Mouse (Mus musculus): ENCODE measurements at regions not wholly inside any gene's neighbourhood (a gene's known extent, or its start where the extent isn't known, plus 50 kb on each side); places are given as distances from the start of the nearest gene placed in this dataset.

DNA sequence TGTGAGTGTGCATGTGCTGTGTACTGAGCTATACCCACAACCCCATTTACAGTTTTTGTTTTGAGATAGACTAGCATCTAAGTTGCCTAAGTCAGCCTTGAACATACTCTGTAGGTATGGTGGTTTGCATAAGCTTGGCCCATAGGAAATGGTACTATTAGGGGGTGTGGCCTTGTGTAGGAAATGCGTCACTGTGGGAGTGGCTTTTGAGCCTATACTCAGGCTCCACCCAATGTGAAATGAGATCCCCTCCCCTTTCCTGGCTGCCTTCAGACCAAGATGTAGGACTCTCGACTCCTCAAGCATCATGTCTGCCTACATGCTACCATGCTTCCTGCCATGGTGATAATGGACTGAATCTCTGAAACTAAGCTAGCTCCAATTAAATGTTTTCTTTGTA, 109.5 kb upstream of the Frmd6 start:
- Histone ChIP-seq H3K9ac (replicated peaks; ENCODE audit: low read depth, low read length) (no peak overlapping the region), H3K4me3 (ENCODE audit: low read depth, low read length) (no peak overlapping the region), H3K9me3 (replicated peaks; ENCODE audit: control insufficient read depth, low read length) (0 out of 2 replicates have a peak, but pooled peaks cover 3% of the 10 kb centered on the region), H3K4me2 (ENCODE audit: low read depth, low read length) (no peak overlapping the region), H3K36me3 (replicated peaks; ENCODE audit: control insufficient read depth, insufficient read depth, low read length) (no peaks in the 10 kb centered on the region), H3K27me3 (ENCODE audit: control insufficient read depth, insufficient read depth, low read length) (no peaks in the 10 kb centered on the region), H3K4me1 (ENCODE audit: control insufficient read depth, insufficient read depth) (peaks cover 9% of the 10 kb centered on the region; the same call in 1 of the 2 replicates), H3K27ac (ENCODE audit: low read depth) (no peak overlapping the region)
- ATAC-seq (ENCODE audit: insufficient read depth, low read depth) (no peak), DNase-seq (ENCODE audit: low spot score) (no peak)
- 90% methylated on average over 2 of the region's 2 CpGs for WGBS
- no peak for TF ChIP-seq CTCF (IDR thresholded peaks at IDR 0.05; ENCODE audit: low read depth)
- no peak for TF ChIP-seq EP300 (IDR thresholded peaks at IDR 0.05; ENCODE audit: low read depth)

DNA sequence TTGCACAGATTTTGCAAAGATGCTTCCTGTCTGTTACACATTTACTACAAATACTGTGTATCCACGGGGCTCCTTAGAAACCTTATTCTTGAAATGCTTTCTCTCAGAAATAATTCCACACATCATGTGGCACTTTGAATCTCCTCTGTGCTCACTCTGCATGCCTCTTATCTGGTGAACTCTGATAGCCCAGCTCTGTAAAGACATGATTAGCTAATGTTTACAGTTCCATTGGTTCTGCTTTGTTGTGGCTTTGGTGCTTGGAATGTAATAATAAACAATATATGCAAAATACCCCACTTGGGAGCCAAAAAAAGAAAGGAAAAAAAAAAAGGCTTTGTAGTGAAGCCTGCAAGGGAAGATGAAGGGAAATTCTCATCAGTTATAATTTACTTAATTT, 106.7 kb upstream of the Frmd6 start:
- 18% methylated on average over 1 of the region's 1 CpGs for WGBS
- DNase-seq (ENCODE audit: low spot score) (no peak), ATAC-seq (ENCODE audit: insufficient read depth, low read depth) (no peak)
- Histone ChIP-seq H3K27me3 (ENCODE audit: control insufficient read depth, insufficient read depth, low read length) (no peaks in the 10 kb centered on the region), H3K9ac (replicated peaks; ENCODE audit: low read depth, low read length) (no peak overlapping the region), H3K9me3 (replicated peaks; ENCODE audit: control insufficient read depth, low read length) (0 out of 2 replicates have a peak, but pooled peaks cover 3% of the 10 kb centered on the region), H3K4me2 (ENCODE audit: low read depth, low read length) (no peak overlapping the region), H3K36me3 (replicated peaks; ENCODE audit: control insufficient read depth, insufficient read depth, low read length) (no peaks in the 10 kb centered on the region), H3K27ac (ENCODE audit: low read depth) (no peak overlapping the region), H3K4me1 (ENCODE audit: control insufficient read depth, insufficient read depth) (peaks cover 9% of the 10 kb centered on the region; the same call in 1 of the 2 replicates), H3K4me3 (ENCODE audit: low read depth, low read length) (no peak overlapping the region)
- TF ChIP-seq CTCF (IDR thresholded peaks at IDR 0.05; ENCODE audit: low read depth) (no peak), EP300 (IDR thresholded peaks at IDR 0.05; ENCODE audit: low read depth) (no peak)

DNA sequence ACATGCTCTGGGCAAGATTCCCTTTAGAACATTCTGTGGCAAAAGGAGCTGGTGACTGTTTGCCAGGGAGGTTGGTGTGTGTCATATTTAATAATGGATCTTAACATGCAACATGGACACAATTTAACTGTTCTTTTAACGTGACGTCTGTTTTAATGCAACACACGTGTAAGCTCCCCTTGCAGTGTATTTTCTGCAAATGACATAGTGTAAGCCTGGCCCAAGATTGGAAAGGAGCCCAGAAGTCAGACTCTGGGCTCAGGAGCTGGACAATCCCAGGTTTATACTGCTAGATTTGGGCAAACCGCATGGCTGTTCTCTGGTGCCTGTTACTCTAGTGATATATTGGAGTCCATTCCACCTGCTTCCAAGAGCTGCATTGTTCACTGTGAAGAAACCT, 106.1 kb upstream of the Frmd6 start:
- Histone ChIP-seq H3K27ac (ENCODE audit: low read depth) (no peak overlapping the region), H3K4me2 (ENCODE audit: low read depth, low read length) (no peak overlapping the region), H3K9ac (replicated peaks; ENCODE audit: low read depth, low read length) (no peak overlapping the region), H3K4me3 (ENCODE audit: low read depth, low read length) (no peak overlapping the region), H3K36me3 (replicated peaks; ENCODE audit: control insufficient read depth, insufficient read depth, low read length) (no peaks in the 10 kb centered on the region), H3K27me3 (ENCODE audit: control insufficient read depth, insufficient read depth, low read length) (no peaks in the 10 kb centered on the region), H3K4me1 (ENCODE audit: control insufficient read depth, insufficient read depth) (peaks cover 9% of the 10 kb centered on the region; the same call in 1 of the 2 replicates), H3K9me3 (replicated peaks; ENCODE audit: control insufficient read depth, low read length) (0 out of 2 replicates have a peak, but pooled peaks cover 3% of the 10 kb centered on the region)
- DNase-seq (ENCODE audit: low spot score) (peak; percentile 62), ATAC-seq (ENCODE audit: insufficient read depth, low read depth) (no peak)
- TF ChIP-seq EP300 (IDR thresholded peaks at IDR 0.05; ENCODE audit: low read depth), result no peak
- TF ChIP-seq CTCF (IDR thresholded peaks at IDR 0.05; ENCODE audit: low read depth), result no peak
- 37% methylated on average over 4 of the region's 4 CpGs for WGBS

DNA sequence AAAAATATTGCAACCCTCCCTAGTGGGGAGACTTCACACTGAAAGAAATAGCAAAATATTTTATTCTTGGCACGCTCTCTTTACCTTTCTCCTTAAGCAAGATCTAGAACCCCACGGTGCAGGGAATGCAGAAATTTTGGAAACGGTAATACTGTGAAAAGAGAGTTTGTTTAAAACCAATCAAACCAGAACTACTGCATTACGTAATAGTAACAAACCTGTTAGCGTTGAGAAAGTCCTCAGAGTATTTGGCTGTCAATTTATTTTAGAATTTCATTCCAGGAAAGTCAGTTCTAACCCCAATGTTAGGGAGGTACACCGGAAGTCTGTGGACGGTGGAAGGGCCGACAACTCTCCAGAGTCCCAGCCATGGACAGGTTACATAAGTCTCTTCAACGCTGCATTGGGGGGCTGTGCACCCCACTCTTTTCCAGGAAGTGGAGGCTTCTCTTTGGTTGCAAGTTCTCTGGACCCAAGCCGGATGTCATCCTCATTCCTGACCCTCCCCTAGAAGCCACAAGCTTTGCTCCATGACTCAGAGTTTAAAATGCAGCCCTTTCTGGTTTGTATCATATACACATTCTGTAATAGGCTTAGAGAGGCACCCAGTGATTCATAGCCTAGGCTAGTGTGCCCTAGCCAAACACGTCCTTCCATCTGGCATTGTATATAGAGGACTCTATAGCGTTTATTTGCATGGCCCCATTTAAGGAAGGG, 105.0 kb upstream of the Frmd6 start:
- H3K9ac ChIP-seq (replicated peaks; ENCODE audit: low read depth, low read length), result no peak overlapping the region
- H3K27me3 ChIP-seq (ENCODE audit: control insufficient read depth, insufficient read depth, low read length), result no peaks in the 10 kb centered on the region
- TF ChIP-seq EP300 (IDR thresholded peaks at IDR 0.05; ENCODE audit: low read depth), result no peak
- TF ChIP-seq CTCF (IDR thresholded peaks at IDR 0.05; ENCODE audit: low read depth), result no peak
- H3K27ac ChIP-seq (ENCODE audit: low read depth), result no peak overlapping the region
- WGBS, result 83% methylated on average over 12 of the region's 12 CpGs
- H3K9me3 ChIP-seq (replicated peaks; ENCODE audit: control insufficient read depth, low read length), result 0 out of 2 replicates have a peak, but pooled peaks cover 3% of the 10 kb centered on the region
- DNase-seq (ENCODE audit: low spot score) (no peak), ATAC-seq (ENCODE audit: insufficient read depth, low read depth) (no peak)
- H3K4me2 ChIP-seq (ENCODE audit: low read depth, low read length), result no peak overlapping the region
- H3K4me3 ChIP-seq (ENCODE audit: low read depth, low read length), result no peak overlapping the region
- peaks cover 9% of the 10 kb centered on the region; the same call in 1 of the 2 replicates for H3K4me1 ChIP-seq (ENCODE audit: control insufficient read depth, insufficient read depth)
- no peaks in the 10 kb centered on the region for H3K36me3 ChIP-seq (replicated peaks; ENCODE audit: control insufficient read depth, insufficient read depth, low read length)

DNA sequence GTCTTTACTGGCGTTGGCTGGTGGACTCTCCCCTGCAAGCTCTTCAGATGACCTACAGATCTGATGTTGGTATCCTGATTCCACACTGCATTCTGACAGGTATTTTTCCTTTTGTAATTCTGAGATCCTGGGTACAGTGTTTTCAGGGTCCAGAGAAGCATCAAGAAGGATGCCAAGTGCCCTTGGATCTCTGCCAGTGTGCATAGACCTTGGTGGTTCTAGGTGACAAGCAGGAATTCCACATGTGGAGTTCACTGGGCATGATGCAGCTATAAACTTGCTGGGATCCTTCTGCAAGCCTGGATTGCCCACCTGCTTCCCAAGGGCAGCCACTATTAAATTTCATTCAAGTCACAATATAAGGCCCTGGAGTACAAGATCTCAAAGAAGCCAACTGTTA, 100.0 kb upstream of the Frmd6 start:
- TF ChIP-seq CTCF (IDR thresholded peaks at IDR 0.05; ENCODE audit: low read depth) (no peak), EP300 (IDR thresholded peaks at IDR 0.05; ENCODE audit: low read depth) (no peak)
- Histone ChIP-seq H3K9me3 (replicated peaks; ENCODE audit: control insufficient read depth, low read length) (no peaks in the 10 kb centered on the region), H3K9ac (replicated peaks; ENCODE audit: low read depth, low read length) (no peak overlapping the region), H3K27ac (ENCODE audit: low read depth) (no peak overlapping the region), H3K36me3 (replicated peaks; ENCODE audit: control insufficient read depth, insufficient read depth, low read length) (no peaks in the 10 kb centered on the region), H3K4me1 (ENCODE audit: control insufficient read depth, insufficient read depth) (peaks cover 12% of the 10 kb centered on the region), H3K4me2 (ENCODE audit: low read depth, low read length) (no peak overlapping the region), H3K4me3 (ENCODE audit: low read depth, low read length) (no peak overlapping the region), H3K27me3 (ENCODE audit: control insufficient read depth, insufficient read depth, low read length) (no peaks in the 10 kb centered on the region)
- no peak for DNase-seq (ENCODE audit: low spot score)
- WGBS, result 95% methylated on average over 1 of the region's 1 CpGs
- no peak for ATAC-seq (ENCODE audit: insufficient read depth, low read depth)
